In the genomic region with DNA sequence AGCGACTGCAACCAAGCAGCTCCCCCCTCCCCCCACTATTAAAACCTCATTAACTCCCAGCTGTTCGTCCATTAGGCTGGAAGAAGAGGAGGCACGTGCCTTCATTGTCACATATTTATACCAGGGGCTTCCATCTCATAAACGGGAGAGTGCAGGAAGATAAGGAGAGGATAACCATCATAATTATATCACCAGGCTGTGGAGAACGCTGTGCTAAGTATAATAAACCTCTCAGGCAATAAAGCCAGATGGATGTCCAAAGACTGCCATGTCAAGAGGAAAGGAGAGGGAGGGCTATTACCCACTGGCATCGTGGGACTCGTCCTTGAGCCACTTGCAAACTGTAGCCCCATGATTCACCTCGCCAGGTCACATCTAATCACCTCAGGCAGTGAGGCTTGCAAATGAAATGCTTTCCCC, we compare ENCODE assay signal across 14 mouse cellular contexts.
DNase-seq lines count a peak whose midpoint lies in the region; ATAC-seq and TF ChIP-seq lines count a peak whose summit lies in the region.
"Had no signal": no experiment of that assay in that cellular context is flagged by ENCODE, and none has a peak within 500 bp of the region (broad histone marks: within the 10 kb centered on the region; RNA-seq: fewer than 3 reads in every experiment).

No protein-coding gene starts in this region.

- no peak overlapping the region for H3K4me3 ChIP-seq in forebrain, embryonic 13.5 days
- H3K4me3 ChIP-seq in forebrain, embryonic 15.5 days: no peak overlapping the region
- H3K4me3 ChIP-seq in neural tube, embryonic 11.5 days (ENCODE audit: low read depth, low read length): no peak overlapping the region
- H3K4me3 ChIP-seq in gastrocnemius, adult 2 months: no peak overlapping the region
- H3K4me3 ChIP-seq: heart, embryonic 15.5 days had no signal

- H3K9me3 ChIP-seq in forebrain, embryonic 13.5 days (replicated peaks): no peaks in the 10 kb centered on the region
- H3K9me3 ChIP-seq in forebrain, embryonic 15.5 days: no peaks in the 10 kb centered on the region
- no peaks in the 10 kb centered on the region for H3K9me3 ChIP-seq in neural tube, embryonic 11.5 days (ENCODE audit: control insufficient read depth, low read length)
- H3K9me3 ChIP-seq: heart, embryonic 15.5 days had no signal

- intact Hi-C loops in gastrocnemius, adult 2 months (cut with DNase I): no loop called here

- no peaks in the 10 kb centered on the region for H3K36me3 ChIP-seq in forebrain, embryonic 13.5 days (ENCODE audit: poor library complexity, severe bottlenecking)
- no peaks in the 10 kb centered on the region for H3K36me3 ChIP-seq in forebrain, embryonic 15.5 days
- H3K36me3 ChIP-seq in neural tube, embryonic 11.5 days (ENCODE audit: control insufficient read depth, insufficient read depth, low read length): no peaks in the 10 kb centered on the region
- H3K36me3 ChIP-seq: heart, embryonic 15.5 days had no signal

- TF ChIP-seq CTCF in gastrocnemius, adult 2 months (IDR thresholded peaks at IDR 0.05): no peak

- peak; percentile 41 for ATAC-seq in forebrain, embryonic 13.5 days
- no peak for ATAC-seq in forebrain, embryonic 15.5 days (replicated peaks)
- 0 out of 2 replicates have a peak, but pooled peaks have one; percentile 50 for ATAC-seq in neural tube, embryonic 11.5 days (ENCODE audit: insufficient read depth, low FRiP score, low TSS enrichment)
- ATAC-seq: activated CD4-positive, CD25-positive, alpha-beta regulatory T cell, adult 4 months had no signal

- no peaks in the 10 kb centered on the region for H3K27me3 ChIP-seq in forebrain, embryonic 13.5 days
- H3K27me3 ChIP-seq in forebrain, embryonic 15.5 days: no peaks in the 10 kb centered on the region
- H3K27me3 ChIP-seq in neural tube, embryonic 11.5 days (ENCODE audit: control insufficient read depth, insufficient read depth, low read length): no peaks in the 10 kb centered on the region
- H3K27me3 ChIP-seq: heart, embryonic 15.5 days had no signal

- WGBS in forebrain, embryonic 13.5 days: 44% methylated on average over 8 of the region's 8 CpGs
- WGBS in forebrain, embryonic 15.5 days: 39% methylated on average over 8 of the region's 8 CpGs
- WGBS in neural tube, embryonic 11.5 days: 20% methylated on average over 8 of the region's 8 CpGs

- no peak overlapping the region for H3K9ac ChIP-seq in forebrain, embryonic 13.5 days
- H3K9ac ChIP-seq in forebrain, embryonic 15.5 days (replicated peaks): no peak overlapping the region
- no peak overlapping the region for H3K9ac ChIP-seq in neural tube, embryonic 11.5 days (ENCODE audit: low read length)
- H3K9ac ChIP-seq: heart, embryonic 15.5 days; liver, embryonic 14.5 days had no signal

- H3K4me2 ChIP-seq in forebrain, embryonic 13.5 days: no peak overlapping the region
- H3K4me2 ChIP-seq in forebrain, embryonic 15.5 days (replicated peaks): no peak overlapping the region
- H3K4me2 ChIP-seq in neural tube, embryonic 11.5 days (ENCODE audit: low read depth): no peak overlapping the region
- H3K4me2 ChIP-seq: heart, embryonic 15.5 days had no signal

- H3K4me1 ChIP-seq in forebrain, embryonic 13.5 days: no peaks in the 10 kb centered on the region
- H3K4me1 ChIP-seq in forebrain, embryonic 15.5 days: no peaks in the 10 kb centered on the region
- H3K4me1 ChIP-seq in neural tube, embryonic 11.5 days (ENCODE audit: control insufficient read depth, insufficient read depth, low read length): no peaks in the 10 kb centered on the region
- H3K4me1 ChIP-seq: heart, embryonic 15.5 days had no signal

- H3K27ac ChIP-seq in forebrain, embryonic 13.5 days: no peak overlapping the region
- H3K27ac ChIP-seq in forebrain, embryonic 15.5 days (replicated peaks): no peak overlapping the region
- H3K27ac ChIP-seq in neural tube, embryonic 11.5 days (ENCODE audit: low read depth, low read length): no peak overlapping the region
- no peak overlapping the region for H3K27ac ChIP-seq in gastrocnemius, adult 2 months
- H3K27ac ChIP-seq: heart, embryonic 15.5 days; liver, embryonic 14.5 days had no signal

- peak; percentile 13 to 50 for DNase-seq in adrenal gland, adult (ENCODE audit: inconsistent age in 2 of 2, low spot score in 1 of 2)
- DNase-seq in adrenal gland, postnatal 10 days: no peak
- DNase-seq in neural tube, embryonic 11.5 days (ENCODE audit: low spot score): peak; percentile 15
- DNase-seq in neural tube, embryonic 10.5 days (ENCODE audit: extremely low spot score, low spot score): no peak
- DNase-seq in gastrocnemius, adult 2 months: no peak
- no peak for DNase-seq in gastrocnemius, adult 8-10 months (ENCODE audit: low spot score in 2 of 2)
- DNase-seq: kidney, postnatal 10 days; lung, postnatal 36 days; thymus, postnatal 25 days had no signal

Comparison
In these comparisons a context has a peak if more than half of its experiments do, and no peak if none do; other contexts are left out.
1. DNase-seq: peak in adrenal gland, adult (2 of 2) and neural tube, embryonic 11.5 days (single experiment); none in adrenal gland, postnatal 10 days (single experiment), neural tube, embryonic 10.5 days (single experiment), gastrocnemius, adult 2 months (single experiment) and gastrocnemius, adult 8-10 months (0 of 2).